Mouse (Mus musculus): ENCODE data around the gene Pdx1. TPM values are rescaled to one million over a fixed set of nuclear protein-coding genes. Genes with fewer than 3 reads are reported as not detected.

Pdx1 gene
- total RNA-seq, 2 experiments from 2014 or later: not detected

- DNase-seq: no peak
Measured at GRCm38 (mm10) chr5:147284365-147284764, 14.6 kb downstream of the Pdx1 start.

GRCm38 (mm10) chr5:147291764-147292505 is 22.2 kb downstream of the Pdx1 start:
- DNase-seq: no peak

- no peak for DNase-seq
Measured at GRCm38 (mm10) chr5:147292506-147293120, 22.9 kb downstream of the Pdx1 start.

- peak; percentile 79 for DNase-seq
Measured at GRCm38 (mm10) chr5:147293127-147293910, 23.6 kb downstream of the Pdx1 start.

- DNase-seq: peak; percentile 38
Measured at GRCm38 (mm10) chr5:147294121-147294520, 24.4 kb downstream of the Pdx1 start.

GRCm38 (mm10) chr5:147297249-147297648 is 27.5 kb downstream of the Pdx1 start:
- DNase-seq: no peak

- DNase-seq: peak; percentile 61
Measured at GRCm38 (mm10) chr5:147299255-147300000, 29.7 kb downstream of the Pdx1 start.

- no peak for DNase-seq
Measured at GRCm38 (mm10) chr5:147300001-147300363, 30.2 kb downstream of the Pdx1 start.

- no peak for DNase-seq
Measured at GRCm38 (mm10) chr5:147300917-147301780, 31.4 kb downstream of the Pdx1 start.

GRCm38 (mm10) chr5:147301781-147302070 is 32.0 kb downstream of the Pdx1 start:
- no peak for DNase-seq

- no peak for DNase-seq
Measured at GRCm38 (mm10) chr5:147302141-147302540, 32.4 kb downstream of the Pdx1 start.

- no peak for DNase-seq
Measured at GRCm38 (mm10) chr5:147302746-147303400, 33.1 kb downstream of the Pdx1 start.

- DNase-seq: no peak
Measured at GRCm38 (mm10) chr5:147304276-147305155, 34.8 kb downstream of the Pdx1 start.

- DNase-seq: no peak
Measured at GRCm38 (mm10) chr5:147305166-147305565, 35.4 kb downstream of the Pdx1 start.

GRCm38 (mm10) chr5:147305856-147306637 is 36.3 kb downstream of the Pdx1 start:
- no peak for DNase-seq

- no peak for DNase-seq
Measured at GRCm38 (mm10) chr5:147306638-147307397, 37.1 kb downstream of the Pdx1 start, which contains the start of gene Cdx2. Cdx2 (minus strand) TSS chr5:147307270.

GRCm38 (mm10) chr5:147307398-147307785 is 37.6 kb downstream of the Pdx1 start:
- no peak for DNase-seq

GRCm38 (mm10) chr5:147308451-147308850 is 38.7 kb downstream of the Pdx1 start:
- DNase-seq: no peak
